Mouse (Mus musculus) right cerebral cortex, postnatal 4 days (tissue): ENCODE results near the gene Cyp2e1.
"Not testable (repeated sequence)": the region's sequence is repeated elsewhere in the genome, so short reads cannot be mapped to it uniquely, and the experiment has no call there.

Experiments used
- DNase-seq: peaks from one replicate; pipeline ENCODE4 v3.0.0-alpha.2; 2022

The Cyp2e1 gene

GRCm38 (mm10) chr7:140763447-140764020 lies at the start of gene Cyp2e1:
TSS of gene Cyp2e1 (plus strand) at chr7:140763739.
- no peak for DNase-seq

GRCm38 (mm10) chr7:140717155-140718055 lies 46.1 kb upstream of the Cyp2e1 start:
- no peak for DNase-seq

- no peak for DNase-seq
Observed at GRCm38 (mm10) chr7:140721095-140721494, 42.4 kb upstream of the Cyp2e1 start.

- DNase-seq, result no peak
Observed at GRCm38 (mm10) chr7:140725558-140725957, 38.0 kb upstream of the Cyp2e1 start.

- DNase-seq, result no peak
Observed at GRCm38 (mm10) chr7:140733162-140733561, 30.4 kb upstream of the Cyp2e1 start.

- no peak for DNase-seq
Observed at GRCm38 (mm10) chr7:140747402-140747801, 16.1 kb upstream of the Cyp2e1 start.

- no peak for DNase-seq
Observed at GRCm38 (mm10) chr7:140748116-140748826, 15.3 kb upstream of the Cyp2e1 start.

GRCm38 (mm10) chr7:140748827-140749160 lies 14.7 kb upstream of the Cyp2e1 start:
- DNase-seq, result no peak

GRCm38 (mm10) chr7:140754556-140754955 lies 9.0 kb upstream of the Cyp2e1 start:
- no peak for DNase-seq

- no peak for DNase-seq
Observed at GRCm38 (mm10) chr7:140756151-140756854, 7.2 kb upstream of the Cyp2e1 start.

- no peak for DNase-seq
Observed at GRCm38 (mm10) chr7:140760647-140761046, 2.9 kb upstream of the Cyp2e1 start.

- DNase-seq, result not testable (repeated sequence)
Observed at GRCm38 (mm10) chr7:140765391-140765790, 1.9 kb downstream of the Cyp2e1 start.

- no peak for DNase-seq
Observed at GRCm38 (mm10) chr7:140765888-140766739, 2.6 kb downstream of the Cyp2e1 start.

- DNase-seq, result no peak
Observed at GRCm38 (mm10) chr7:140780548-140780947, 17.0 kb downstream of the Cyp2e1 start.

- DNase-seq, result no peak
Observed at GRCm38 (mm10) chr7:140787406-140788052, 24.0 kb downstream of the Cyp2e1 start, which contains the start of gene Syce1. TSS of gene Syce1 (minus strand) at chr7:140787852.

GRCm38 (mm10) chr7:140788053-140788435 lies 24.5 kb downstream of the Cyp2e1 start:
- no peak for DNase-seq

- no peak for DNase-seq
Observed at GRCm38 (mm10) chr7:140793541-140793940, 30.0 kb downstream of the Cyp2e1 start.

GRCm38 (mm10) chr7:140797619-140798018 lies 34.1 kb downstream of the Cyp2e1 start:
- DNase-seq, result no peak

- no peak for DNase-seq
Observed at GRCm38 (mm10) chr7:140798212-140798611, 34.7 kb downstream of the Cyp2e1 start.

- no peak for DNase-seq
Observed at GRCm38 (mm10) chr7:140802629-140803028, 39.1 kb downstream of the Cyp2e1 start.

- no peak for DNase-seq
Observed at GRCm38 (mm10) chr7:140805704-140806103, 42.2 kb downstream of the Cyp2e1 start.

GRCm38 (mm10) chr7:140810496-140810895 lies 47.0 kb downstream of the Cyp2e1 start:
- no peak for DNase-seq
